Mouse (Mus musculus) megakaryocyte, embryonic 14.5 days (primary cell): ENCODE results near the gene Tmem139.

Experiments used
- FLI1 ChIP-seq: IDR thresholded peaks from 2 replicates; pipeline ENCODE4 v1.6.1; 2012; ENCODE audit warnings: low read length, inconsistent platforms, mixed read lengths
- GATA1 ChIP-seq: IDR thresholded peaks from 3 replicates; pipeline ENCODE4 v1.6.1; 2012; ENCODE audit warnings: mixed read lengths, low read length, inconsistent platforms, borderline replicate concordance

DNA sequence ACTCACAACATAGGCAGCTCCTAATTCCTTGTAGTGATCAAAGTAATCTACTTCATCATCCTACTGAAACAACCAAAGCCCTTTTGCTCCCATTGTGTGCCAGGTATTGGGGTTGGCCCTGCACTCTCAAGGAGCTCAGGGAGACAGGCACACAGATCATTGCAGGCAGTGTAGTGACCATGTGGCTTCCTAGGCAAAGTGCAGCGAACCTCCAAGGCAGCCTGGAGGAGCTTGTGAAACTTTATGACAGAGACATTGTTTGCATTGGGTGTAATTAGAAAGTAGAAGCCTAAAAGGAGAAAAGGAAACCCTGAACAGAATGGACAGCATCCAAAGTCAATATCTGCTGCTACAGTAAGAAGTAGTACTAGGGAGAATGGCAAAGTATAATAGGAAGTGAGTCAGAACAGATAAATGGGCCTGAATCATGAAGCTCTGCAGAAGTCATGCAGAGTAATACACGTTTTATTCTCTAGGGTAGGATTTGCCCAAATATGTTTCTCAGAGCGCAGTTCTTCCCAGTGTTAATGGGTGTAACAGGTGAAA, 33.9 kb downstream of the Tmem139 start:
- TF ChIP-seq FLI1 = no peak
- no peak for TF ChIP-seq GATA1
